Mouse (Mus musculus) layer of hippocampus, postnatal 25 days (tissue): ENCODE measurements around the gene En2. TPM values are rescaled to one million over a fixed set of nuclear protein-coding genes. Genes with fewer than 3 reads are reported as not detected.

Experiments used
- DNase-seq, 2 experiments: peaks; one replicate each; pipeline ENCODE4 v3.0.0; 2022; ENCODE audit warnings: mixed read lengths in 2 of 2, low spot score in 1 of 2; ENCODE audit errors: extremely low spot score in 1 of 2
- total RNA-seq, 2 experiments: library from RNA; stranded (reverse); gene quantifications; 2 replicates each; pipeline ENCODE4 v1.2.3; 2021

The En2 gene
- under 1 TPM; 0.34 to 0.56 TPM for total RNA-seq

GRCm38 (mm10) chr5:28165358-28166255 is at the start of gene En2:
TSS of gene En2 (plus strand) at chr5:28165694.
- DNase-seq: peak in 1 of 2 experiments; percentile 34

- no peak for DNase-seq
Observed at GRCm38 (mm10) chr5:28117251-28117880, 48.1 kb upstream of the En2 start.

GRCm38 (mm10) chr5:28117882-28118530 is 47.5 kb upstream of the En2 start:
- no peak for DNase-seq

- DNase-seq: no peak
Observed at GRCm38 (mm10) chr5:28118531-28118925, 47.0 kb upstream of the En2 start.

- DNase-seq: no peak
Observed at GRCm38 (mm10) chr5:28119576-28119975, 45.9 kb upstream of the En2 start.

- peak in 1 of 2 experiments; percentile 21 for DNase-seq
Observed at GRCm38 (mm10) chr5:28122491-28123454, 42.7 kb upstream of the En2 start.

- no peak for DNase-seq
Observed at GRCm38 (mm10) chr5:28123455-28123825, 42.1 kb upstream of the En2 start.

- DNase-seq: no peak
Observed at GRCm38 (mm10) chr5:28124321-28125230, 40.9 kb upstream of the En2 start.

GRCm38 (mm10) chr5:28128851-28129250 is 36.6 kb upstream of the En2 start:
- DNase-seq: no peak

GRCm38 (mm10) chr5:28132231-28132630 is 33.3 kb upstream of the En2 start:
- no peak for DNase-seq

- DNase-seq: no peak
Observed at GRCm38 (mm10) chr5:28136438-28136837, 29.1 kb upstream of the En2 start.

- no peak for DNase-seq
Observed at GRCm38 (mm10) chr5:28144555-28144954, 20.9 kb upstream of the En2 start.

- DNase-seq: no peak
Observed at GRCm38 (mm10) chr5:28146018-28146417, 19.5 kb upstream of the En2 start.

- DNase-seq: no peak
Observed at GRCm38 (mm10) chr5:28148473-28148872, 17.0 kb upstream of the En2 start.

GRCm38 (mm10) chr5:28149436-28149835 is 16.1 kb upstream of the En2 start:
- no peak for DNase-seq

GRCm38 (mm10) chr5:28157044-28157730 is 8.3 kb upstream of the En2 start:
- DNase-seq: no peak

- no peak for DNase-seq
Observed at GRCm38 (mm10) chr5:28157781-28158180, 7.7 kb upstream of the En2 start.

- no peak for DNase-seq
Observed at GRCm38 (mm10) chr5:28158308-28159071, 7.0 kb upstream of the En2 start.
